Mouse (Mus musculus) stomach, embryonic 16.5 days (tissue): Measurements from ENCODE around the gene Bcdin3d. TPM values are rescaled to one million over a fixed set of nuclear protein-coding genes. Genes with fewer than 3 reads are reported as not detected.

Source experiments
- ATAC-seq: fragments of 200-750 bp; cut with Nextera tagmentation; 2 replicates; pipeline ENCODE4 v1.8.0; 2017; ENCODE audit warnings: moderate number of reproducible peaks, moderate TSS enrichment; ENCODE audit not compliant: insufficient read depth, low FRiP score
- H3K27ac ChIP-seq: fragments of 300-500 bp; sonication (generic); 2 replicates; pipeline ENCODE4 v1.5.1; 2014; ENCODE audit warnings: low read length
- H3K27me3 ChIP-seq: fragments of 300-500 bp; sonication (generic); 2 replicates; pipeline ENCODE4 v1.6.1; 2014; ENCODE audit warnings: low read length, control low read depth, mixed read lengths; ENCODE audit not compliant: control insufficient read depth, insufficient read depth
- H3K36me3 ChIP-seq: fragments of 300-500 bp; sonication (generic); 2 replicates; pipeline ENCODE4 v1.6.1; 2014; ENCODE audit warnings: low read length; ENCODE audit not compliant: control insufficient read depth, insufficient read depth
- H3K4me1 ChIP-seq: fragments of 300-500 bp; sonication (generic); 2 replicates; pipeline ENCODE4 v1.6.1; 2014; ENCODE audit warnings: low read length, control low read depth, mixed read lengths; ENCODE audit not compliant: control insufficient read depth, insufficient read depth
- H3K4me2 ChIP-seq: fragments of 300-500 bp; sonication (generic); 2 replicates; pipeline ENCODE4 v1.6.1; 2014; ENCODE audit warnings: low read depth, low read length, mixed read lengths
- H3K4me3 ChIP-seq: fragments of 300-500 bp; sonication (generic); replicated peaks from 2 replicates; pipeline ENCODE4 v1.5.1; 2014; ENCODE audit warnings: mild to moderate bottlenecking, low read length
- H3K9ac ChIP-seq: fragments of 300-500 bp; sonication (generic); 2 replicates; pipeline ENCODE4 v1.6.1; 2014; ENCODE audit warnings: low read length
- H3K9me3 ChIP-seq: fragments of 300-500 bp; sonication (generic); replicated peaks from 2 replicates; pipeline ENCODE4 v1.6.1; 2016; ENCODE audit warnings: low read length, control low read depth; ENCODE audit not compliant: control insufficient read depth
- WGBS: fragments of 180-500 bp; shearing (Covaris S2); extraction: QIAGEN DNeasy Blood & Tissue Kit; methylation state at CpG from one replicate; pipeline ENCODE4 v1.1.7; 2014; 5-methylcytosine and 5-hydroxymethylcytosine counted together
- polyA plus RNA-seq: library from polyadenylated mRNA; unstranded; fragments of >200 nt; fragmentation: Nextera tagmentation; extraction: Ambion mirVana; gene quantifications from 2 replicates; pipeline ENCODE4 v1.2.1, GENCODE M21; 2015

Gene Bcdin3d
- polyA plus RNA-seq, 1 experiment from 2014 or later: 12.9 TPM

- ATAC-seq: no peak
- H3K4me1 ChIP-seq: peaks cover 30% of the 10 kb centered on the region
Measured at GRCm38 (mm10) chr15:99503256-99503655, 28.7 kb upstream of the Bcdin3d start.

GRCm38 (mm10) chr15:99502311-99502831 is 27.8 kb upstream of the Bcdin3d start:
- WGBS: 26% methylated on average over 12 of the region's 12 CpGs
- 0 out of 2 replicates have a peak overlapping the region, but pooled peaks have one; percentile 11 for H3K9ac ChIP-seq

More at GRCm38 (mm10) chr15:99503256-99503655, 28.7 kb upstream of the Bcdin3d start:
- no peak overlapping the region for H3K4me3 ChIP-seq
- H3K36me3 ChIP-seq: no peaks in the 10 kb centered on the region
- WGBS: 60% methylated on average over 5 of the region's 5 CpGs
- H3K27ac ChIP-seq: no peak overlapping the region
- no peaks in the 10 kb centered on the region for H3K27me3 ChIP-seq
- no peak overlapping the region for H3K9ac ChIP-seq
- no peaks in the 10 kb centered on the region for H3K9me3 ChIP-seq
- no peak overlapping the region for H3K4me2 ChIP-seq

GRCm38 (mm10) chr15:99501292-99502260 is 27.0 kb upstream of the Bcdin3d start:
- 73% methylated on average over 20 of the region's 20 CpGs for whole genome bisulfite sequencing

More at GRCm38 (mm10) chr15:99502311-99502831, 27.8 kb upstream of the Bcdin3d start:
- no peaks in the 10 kb centered on the region for H3K36me3 ChIP-seq
- H3K4me3 ChIP-seq: no peak overlapping the region
- H3K27ac ChIP-seq: peak overlapping the region; percentile 58; the same call in 1 of the 2 replicates
- H3K27me3 ChIP-seq: no peaks in the 10 kb centered on the region
- no peaks in the 10 kb centered on the region for H3K9me3 ChIP-seq
- no peak overlapping the region for H3K4me2 ChIP-seq
- peaks cover 36% of the 10 kb centered on the region for H3K4me1 ChIP-seq
- peak; percentile 22; the same call in 1 of the 2 replicates for ATAC-seq

GRCm38 (mm10) chr15:99500320-99500719 is 25.8 kb upstream of the Bcdin3d start:
- Histone ChIP-seq H3K27ac (no peak overlapping the region), H3K27me3 (no peaks in the 10 kb centered on the region), H3K36me3 (no peaks in the 10 kb centered on the region), H3K4me2 (no peak overlapping the region), H3K9ac (no peak overlapping the region), H3K4me1 (peaks cover 34% of the 10 kb centered on the region), H3K9me3 (no peaks in the 10 kb centered on the region), H3K4me3 (no peak overlapping the region)
- no peak for ATAC-seq
- WGBS: 35% methylated on average over 5 of the region's 5 CpGs

More at GRCm38 (mm10) chr15:99501292-99502260, 27.0 kb upstream of the Bcdin3d start:
- Histone ChIP-seq H3K4me1 (peaks cover 37% of the 10 kb centered on the region), H3K9me3 (no peaks in the 10 kb centered on the region), H3K4me3 (no peak overlapping the region), H3K27me3 (no peaks in the 10 kb centered on the region), H3K36me3 (no peaks in the 10 kb centered on the region), H3K9ac (no peak overlapping the region), H3K27ac (peak overlapping the region; percentile 58; the same call in 1 of the 2 replicates), H3K4me2 (no peak overlapping the region)
- no peak for ATAC-seq

GRCm38 (mm10) chr15:99499726-99500125 is 25.2 kb upstream of the Bcdin3d start:
- no peak for ATAC-seq
- no peak overlapping the region for H3K9ac ChIP-seq
- 43% methylated on average over 6 of the region's 6 CpGs for WGBS
- H3K36me3 ChIP-seq: no peaks in the 10 kb centered on the region
- H3K4me3 ChIP-seq: no peak overlapping the region
- H3K27ac ChIP-seq: no peak overlapping the region
- no peaks in the 10 kb centered on the region for H3K27me3 ChIP-seq
- no peaks in the 10 kb centered on the region for H3K9me3 ChIP-seq
- no peak overlapping the region for H3K4me2 ChIP-seq
- H3K4me1 ChIP-seq: peaks cover 28% of the 10 kb centered on the region

- H3K27ac ChIP-seq: no peak overlapping the region; the same call in 1 of the 2 replicates
- H3K4me3 ChIP-seq: no peak overlapping the region
- no peaks in the 10 kb centered on the region for H3K36me3 ChIP-seq
- H3K9ac ChIP-seq: no peak overlapping the region
- no peaks in the 10 kb centered on the region for H3K27me3 ChIP-seq
- H3K9me3 ChIP-seq: no peaks in the 10 kb centered on the region
- WGBS: 50% methylated on average over 4 of the region's 4 CpGs
- no peak overlapping the region for H3K4me2 ChIP-seq
- H3K4me1 ChIP-seq: peaks cover 21% of the 10 kb centered on the region
- ATAC-seq: peak; percentile 61
Measured at GRCm38 (mm10) chr15:99498781-99499180, 24.3 kb upstream of the Bcdin3d start.

- H3K27me3 ChIP-seq: no peaks in the 10 kb centered on the region
- ATAC-seq: no peak
- H3K36me3 ChIP-seq: no peaks in the 10 kb centered on the region
- H3K27ac ChIP-seq: no peak overlapping the region; the same call in 1 of the 2 replicates
- peaks cover 21% of the 10 kb centered on the region for H3K4me1 ChIP-seq
- no peaks in the 10 kb centered on the region for H3K9me3 ChIP-seq
- H3K4me3 ChIP-seq: no peak overlapping the region
- no peak overlapping the region for H3K9ac ChIP-seq
- WGBS: 68% methylated on average over 4 of the region's 4 CpGs
- no peak overlapping the region for H3K4me2 ChIP-seq
Measured at GRCm38 (mm10) chr15:99498356-99498755, 23.8 kb upstream of the Bcdin3d start.

GRCm38 (mm10) chr15:99497527-99498242 is 23.2 kb upstream of the Bcdin3d start:
- Histone ChIP-seq H3K9me3 (no peaks in the 10 kb centered on the region), H3K27me3 (no peaks in the 10 kb centered on the region), H3K4me3 (no peak overlapping the region), H3K4me2 (no peak overlapping the region), H3K4me1 (peaks cover 19% of the 10 kb centered on the region), H3K36me3 (no peaks in the 10 kb centered on the region), H3K27ac (no peak overlapping the region), H3K9ac (no peak overlapping the region)
- no peak for ATAC-seq
- 41% methylated on average over 12 of the region's 12 CpGs for WGBS
